Mouse (Mus musculus): Measurements from ENCODE around the gene Hist1h3d. TPM values are rescaled to one million over a fixed set of nuclear protein-coding genes. Genes with fewer than 3 reads are reported as not detected.
"Not testable (repeated sequence)": the region's sequence is repeated elsewhere in the genome, so short reads cannot be mapped to it uniquely, and the experiment has no call there.

Gene Hist1h3d
- total RNA-seq, 2 experiments from 2014 or later = 3.4 to 3.8 TPM

- DNase-seq = peak; percentile 62
Measured at GRCm38 (mm10) chr13:23585442-23586098, 10.0 kb downstream of the Hist1h3d start.

DNA sequence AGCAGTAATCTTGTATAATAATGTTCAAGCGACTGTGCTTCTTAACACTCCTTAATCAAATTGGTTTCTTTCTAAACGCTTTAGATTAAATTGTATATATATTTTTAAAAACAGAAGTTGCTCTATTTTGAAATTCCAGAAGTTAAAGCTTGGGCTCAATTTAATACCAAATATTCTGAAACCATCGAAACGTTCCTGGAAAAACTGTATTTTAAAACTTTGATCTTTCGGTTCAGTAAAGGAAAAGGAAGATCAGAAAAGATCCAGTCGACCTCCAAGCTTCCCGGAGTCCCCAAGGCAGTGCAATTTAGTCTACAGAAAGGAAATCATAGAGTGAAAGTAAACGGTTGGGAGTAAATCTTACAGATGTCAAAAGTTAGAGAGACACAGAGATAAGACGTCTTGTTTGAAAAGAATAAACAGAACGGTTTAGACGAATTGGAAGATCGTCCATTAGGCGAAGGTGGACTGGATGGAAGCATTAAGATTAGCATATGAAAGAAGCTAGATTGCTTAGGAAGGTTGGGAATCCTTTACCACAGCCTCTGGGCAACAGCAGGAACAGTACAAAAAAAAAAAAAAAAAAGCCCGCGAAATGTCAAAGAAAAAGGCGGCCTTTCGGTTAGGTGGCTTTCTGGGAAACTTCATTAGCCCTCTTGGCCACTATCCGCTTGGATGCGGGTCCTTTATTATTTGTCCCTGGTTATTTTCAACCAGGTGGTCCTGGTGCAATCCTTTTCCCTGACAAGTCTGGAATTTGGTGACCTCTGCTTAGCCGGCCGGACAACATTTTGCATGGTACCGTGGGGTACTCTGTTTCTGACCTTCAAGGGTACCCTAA lies 10.8 kb downstream of the Hist1h3d start:
- no peak for DNase-seq

GRCm38 (mm10) chr13:23586940-23587225 lies 11.3 kb downstream of the Hist1h3d start:
- DNase-seq = no peak

DNA sequence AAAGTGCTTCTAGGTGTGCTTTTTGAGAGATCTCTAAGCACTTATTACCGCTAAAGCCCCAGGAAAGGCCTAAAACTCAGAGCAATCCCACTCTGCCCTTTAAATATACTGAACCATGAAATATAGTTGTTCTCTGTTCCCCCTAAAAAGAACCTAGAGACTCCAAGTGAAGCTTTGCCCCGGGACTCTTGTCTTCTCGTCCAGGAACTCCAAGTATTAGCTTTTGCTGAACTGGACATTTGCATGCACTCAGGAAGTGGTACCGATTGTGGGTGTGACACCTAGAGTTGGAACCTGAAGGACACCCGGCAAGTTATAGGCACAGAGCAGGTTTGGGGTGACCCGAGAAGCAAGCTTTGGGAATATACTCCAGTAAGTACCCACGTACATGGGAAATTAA lies 15.6 kb downstream of the Hist1h3d start:
- no peak for DNase-seq

GRCm38 (mm10) chr13:23591886-23592285 lies 16.3 kb downstream of the Hist1h3d start:
- not testable (repeated sequence) for DNase-seq

GRCm38 (mm10) chr13:23592614-23593013 lies 17.1 kb downstream of the Hist1h3d start:
- DNase-seq = no peak

DNA sequence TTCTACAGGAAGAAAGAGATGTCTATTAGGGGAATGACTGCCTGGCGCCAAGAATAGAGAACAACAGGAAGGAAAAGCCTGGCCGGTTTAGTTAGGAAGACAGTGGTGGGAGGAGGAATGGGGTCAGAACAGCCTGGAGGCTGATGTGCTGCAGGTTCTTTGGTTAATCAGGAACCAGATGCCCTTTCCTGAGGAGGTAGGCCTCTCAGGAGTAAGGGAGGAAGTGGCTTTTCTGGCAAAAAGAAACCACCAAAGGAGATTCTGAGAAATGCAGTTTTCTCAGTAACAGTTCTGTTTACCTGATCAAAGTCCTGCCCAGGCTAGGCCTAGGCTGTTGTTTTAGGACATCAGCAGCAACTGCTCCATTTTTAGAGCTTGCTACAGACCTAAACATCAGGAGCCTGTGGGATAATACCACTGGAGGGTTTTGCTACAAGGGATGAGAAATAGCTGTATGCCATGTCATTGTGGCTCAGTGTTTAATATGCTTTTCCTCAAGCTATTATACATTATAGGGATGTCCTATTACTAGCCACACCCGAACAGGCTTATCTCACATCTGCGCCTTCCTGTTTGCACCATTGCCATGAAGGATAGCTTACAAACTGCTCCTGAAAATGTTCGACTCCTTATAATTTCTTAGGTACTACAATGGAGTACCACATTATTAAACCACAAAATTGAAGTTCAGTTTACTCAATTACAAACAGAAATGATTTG lies 17.6 kb downstream of the Hist1h3d start:
- DNase-seq = no peak

GRCm38 (mm10) chr13:23595185-23595584 lies 19.6 kb downstream of the Hist1h3d start:
- no peak for DNase-seq

DNA sequence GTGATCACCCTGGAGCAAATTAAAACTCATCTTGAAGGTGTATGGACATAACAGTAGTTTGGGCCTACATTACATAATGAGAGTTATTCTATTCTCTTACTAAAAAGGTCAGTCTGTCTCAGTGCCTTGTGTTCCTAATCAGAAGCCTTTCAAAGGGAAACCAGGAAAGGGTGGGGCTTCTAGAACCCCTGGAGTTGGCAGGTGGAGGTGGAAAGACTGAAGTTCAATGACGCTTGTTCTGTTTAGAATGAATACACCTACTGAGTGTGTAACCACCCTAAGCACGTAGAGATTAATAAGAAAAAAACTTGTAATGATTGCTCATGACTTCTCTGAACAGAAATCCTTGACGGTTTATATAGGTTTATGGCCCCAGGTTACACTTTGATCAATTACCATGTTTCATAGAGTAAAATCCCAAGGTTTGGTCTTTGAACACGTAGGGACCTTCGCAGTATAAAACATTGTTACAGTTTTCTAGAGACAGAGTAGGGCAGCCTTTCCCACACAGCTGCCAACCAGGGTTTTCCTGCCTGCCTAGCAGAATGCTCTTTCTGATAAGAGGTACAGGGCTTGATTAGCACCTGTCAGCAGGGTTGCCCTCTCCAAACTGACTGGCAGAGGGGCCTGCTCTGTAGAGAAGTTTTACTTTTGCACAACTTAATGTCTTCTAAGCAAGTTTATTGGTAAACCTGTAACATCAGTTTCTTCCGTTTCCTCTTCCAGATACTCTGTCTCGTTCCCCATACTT lies 20.2 kb downstream of the Hist1h3d start:
- no peak for DNase-seq

DNA sequence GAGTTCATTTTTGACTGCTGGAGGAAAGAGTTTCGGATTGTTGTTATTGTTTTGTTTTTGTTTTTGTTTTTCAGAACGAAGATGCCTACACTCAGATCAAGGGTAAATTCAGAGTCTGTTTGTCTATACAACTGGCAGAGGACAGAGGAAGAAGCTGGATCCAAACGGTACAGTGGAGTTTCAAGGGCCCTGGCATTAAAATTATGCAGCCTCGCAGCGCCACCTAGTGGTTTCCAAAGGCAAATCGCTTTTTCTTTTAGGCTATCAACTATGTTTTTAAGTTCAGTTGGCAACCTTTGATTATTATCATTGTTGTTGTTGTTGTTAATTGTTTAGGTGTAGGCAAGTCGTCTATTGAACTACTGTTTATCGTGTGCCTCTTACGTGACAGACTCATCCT lies 22.4 kb downstream of the Hist1h3d start:
- DNase-seq = peak; percentile 33

- DNase-seq = no peak
Measured at GRCm38 (mm10) chr13:23603182-23603699, 27.7 kb downstream of the Hist1h3d start.

DNA sequence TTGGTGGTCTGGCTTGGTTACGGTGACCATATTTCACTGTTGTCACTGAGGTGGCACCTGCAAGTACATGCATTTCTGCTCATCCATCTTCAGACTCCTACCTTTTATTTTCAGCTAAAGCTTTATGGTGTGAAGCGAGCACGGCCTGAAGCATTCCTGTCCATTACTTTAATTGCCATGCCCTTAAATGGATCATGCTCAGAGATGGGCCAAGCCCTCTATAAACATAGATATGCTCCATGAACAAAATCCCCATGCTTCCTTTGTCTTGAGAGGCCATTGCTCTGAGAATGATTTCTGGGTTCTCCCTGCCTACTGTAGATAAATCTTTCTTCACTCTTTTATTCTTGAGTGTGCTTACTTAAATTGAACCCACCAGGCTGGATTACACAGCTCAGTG lies 28.9 kb downstream of the Hist1h3d start:
- no peak for DNase-seq

DNA sequence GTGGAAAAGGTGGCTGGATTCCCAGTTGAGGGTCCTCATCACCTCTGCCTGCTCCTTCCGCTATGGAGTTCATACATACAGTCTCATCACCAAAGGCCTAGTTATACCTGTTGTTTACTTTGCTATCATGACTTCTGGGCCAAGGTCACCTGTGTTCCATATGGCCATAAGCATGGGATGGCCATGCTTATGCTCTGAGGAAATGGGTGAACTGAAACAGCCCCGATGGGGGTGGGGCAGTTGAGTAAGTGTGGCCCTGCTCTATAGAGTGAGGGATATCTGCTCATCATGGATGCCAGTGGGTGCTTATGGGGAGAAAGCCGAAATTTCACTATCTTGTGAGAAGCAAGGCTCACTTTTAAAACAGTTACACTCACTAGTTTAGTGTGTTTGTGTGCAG lies 29.5 kb downstream of the Hist1h3d start:
- DNase-seq = no peak

DNA sequence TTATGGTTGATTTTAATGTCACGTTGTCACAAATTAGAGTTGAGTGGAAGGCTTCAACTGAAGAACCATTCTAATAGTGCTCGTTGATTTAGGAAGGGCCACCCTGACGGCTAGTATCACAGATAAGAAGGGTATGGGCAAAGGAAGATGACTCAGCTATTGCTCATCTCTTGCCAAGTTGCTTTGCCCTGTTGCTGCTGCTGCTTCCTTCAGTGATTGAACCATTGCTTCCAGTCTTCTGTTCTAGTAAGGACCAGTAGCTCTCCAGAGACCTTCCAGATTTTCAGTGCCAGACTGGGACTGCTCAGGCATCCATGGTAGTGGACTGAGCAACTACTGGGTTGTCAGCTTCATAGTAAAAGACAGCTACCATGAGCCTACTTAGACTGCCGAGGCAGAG lies 33.6 kb downstream of the Hist1h3d start:
- no peak for DNase-seq

DNA sequence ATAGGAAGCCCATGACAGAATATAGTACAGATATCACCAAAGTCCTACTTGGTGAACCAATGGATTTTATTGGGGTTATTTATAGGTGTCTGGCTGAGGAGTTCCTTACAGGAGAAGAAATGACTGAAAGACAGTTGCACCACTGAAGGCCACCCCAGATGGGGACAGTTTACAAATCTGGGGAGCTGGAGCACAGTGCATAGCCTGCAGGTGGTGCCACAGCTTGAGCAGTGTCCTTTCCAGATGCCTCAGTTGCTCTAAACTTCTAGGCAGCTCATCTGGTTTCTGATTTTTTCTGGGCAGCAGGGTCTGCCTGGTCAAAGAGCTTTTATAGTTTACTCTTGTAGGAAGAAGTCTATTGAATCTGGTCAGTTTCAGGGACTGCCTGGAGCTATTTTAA lies 34.3 kb downstream of the Hist1h3d start:
- no peak for DNase-seq

DNA sequence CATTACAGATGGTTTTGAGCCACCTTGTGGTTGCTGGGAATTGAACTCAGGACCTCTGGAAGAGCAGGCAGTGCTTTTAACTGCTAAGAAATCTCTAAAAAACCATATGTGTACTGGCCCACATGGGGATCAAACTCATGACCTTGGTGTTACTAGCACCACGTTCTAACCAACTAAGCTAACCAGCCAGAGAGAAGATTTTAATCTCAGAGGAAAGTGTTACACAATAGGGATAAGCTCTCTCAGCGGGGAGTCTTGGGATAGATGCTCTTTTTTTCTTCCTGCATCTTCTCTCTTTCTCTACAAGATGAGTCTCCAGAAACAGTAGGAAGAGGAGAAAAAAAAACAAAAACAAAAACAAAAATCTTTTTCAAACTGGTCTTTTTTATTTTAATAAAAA lies 34.8 kb downstream of the Hist1h3d start:
- DNase-seq = no peak

- DNase-seq = no peak
Measured at GRCm38 (mm10) chr13:23611638-23612037, 36.1 kb downstream of the Hist1h3d start.

DNA sequence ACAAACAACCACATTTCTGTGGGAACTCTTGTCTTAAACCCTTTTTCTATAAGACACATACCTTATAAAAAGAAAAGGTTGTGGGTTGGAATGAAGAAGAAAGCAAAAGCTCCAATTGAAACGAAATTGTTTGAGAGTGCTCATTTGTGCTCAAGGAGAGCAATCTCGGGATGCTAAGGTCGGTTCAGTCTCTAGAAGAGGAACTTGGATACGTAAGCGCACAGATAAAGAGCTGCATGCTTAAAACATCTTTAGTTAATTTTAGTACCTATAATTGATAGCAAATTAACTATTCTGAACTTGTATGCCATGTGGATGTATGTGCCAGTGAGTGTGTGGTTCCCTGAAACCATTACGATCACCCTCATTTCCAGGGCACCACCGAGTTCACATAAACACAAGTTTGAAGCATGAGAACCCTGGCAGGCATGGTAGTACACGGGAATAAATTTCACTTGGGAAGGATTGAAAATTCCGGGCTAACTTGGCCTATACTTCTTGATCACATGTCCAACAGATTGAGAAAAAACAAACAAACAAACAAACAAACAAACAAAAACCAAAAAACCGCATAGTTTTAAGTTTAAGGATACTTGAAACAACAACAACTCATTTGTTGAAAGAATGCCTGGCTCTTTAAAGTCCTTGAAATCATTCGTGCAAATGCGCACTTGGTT lies 44.6 kb downstream of the Hist1h3d start:
- no peak for DNase-seq

GRCm38 (mm10) chr13:23620733-23621531 lies 45.4 kb downstream of the Hist1h3d start, which contains the start of gene Hist1h2be:
Hist1h2be (minus strand) TSS chr13:23621124.
- peak; percentile 38 for DNase-seq

GRCm38 (mm10) chr13:23621532-23622174 lies 46.1 kb downstream of the Hist1h3d start:
- peak; percentile 64 for DNase-seq

Measured in gastrocnemius, postnatal 25 days (tissue).